Mouse (Mus musculus) hindbrain, embryonic 14.5 days (tissue): ENCODE measurements at regions not wholly inside any gene's neighbourhood (a gene's known extent, or its start where the extent isn't known, plus 50 kb on each side); places are given as distances from the start of the nearest gene placed in this dataset.

Experiments used
- ATAC-seq: fragments of 200-750 bp; cut with Nextera tagmentation; 2 replicates; pipeline ENCODE4 v1.8.0; 2017; ENCODE audit warnings: moderate number of reproducible peaks, mild to moderate bottlenecking, moderate TSS enrichment, moderate library complexity; ENCODE audit not compliant: low FRiP score
- DNase-seq: peaks from one replicate; pipeline ENCODE4 v3.0.0-alpha.2; 2015; ENCODE audit warnings: low spot score
- H3K27ac ChIP-seq: fragments of 300-500 bp; sonication (generic); 2 replicates; pipeline ENCODE4 v1.5.1; 2014; ENCODE audit warnings: mild to moderate bottlenecking, moderate library complexity
- H3K27me3 ChIP-seq: fragments of 300-500 bp; sonication (generic); 2 replicates; pipeline ENCODE4 v1.6.1; 2014; ENCODE audit warnings: mild to moderate bottlenecking, low read length, mixed read lengths; ENCODE audit not compliant: control insufficient read depth, insufficient read depth
- H3K36me3 ChIP-seq: fragments of 300-500 bp; sonication (generic); replicated peaks from 2 replicates; pipeline ENCODE4 v1.6.1; 2014; ENCODE audit not compliant: control insufficient read depth, insufficient read depth
- H3K4me1 ChIP-seq: fragments of 300-500 bp; sonication (generic); replicated peaks from 2 replicates; pipeline ENCODE4 v1.6.1; 2014; ENCODE audit warnings: antibody characterized with exemption, low read length, mixed read lengths; ENCODE audit not compliant: control insufficient read depth, insufficient read depth
- H3K4me2 ChIP-seq: fragments of 300-500 bp; sonication (generic); replicated peaks from 2 replicates; pipeline ENCODE4 v1.6.1; 2014; ENCODE audit warnings: mild to moderate bottlenecking, moderate library complexity
- H3K4me3 ChIP-seq: fragments of 300-500 bp; sonication (generic); replicated peaks from 2 replicates; pipeline ENCODE4 v1.5.1; 2014; ENCODE audit warnings: mild to moderate bottlenecking, low read length
- H3K9ac ChIP-seq: fragments of 300-500 bp; sonication (generic); 2 replicates; pipeline ENCODE4 v1.6.1; 2014
- H3K9me3 ChIP-seq: fragments of 300-500 bp; sonication (generic); 2 replicates; pipeline ENCODE4 v1.6.1; 2016; ENCODE audit warnings: low read length; ENCODE audit not compliant: control insufficient read depth
- WGBS: fragments of 180-500 bp; shearing (Covaris S2); extraction: QIAGEN DNeasy Blood & Tissue Kit; methylation state at CpG from one replicate; pipeline ENCODE4 v1.1.7; 2014; 5-methylcytosine and 5-hydroxymethylcytosine counted together

GRCm38 (mm10) chr16:29147766-29148165 lies 61.7 kb upstream of the Hrasls start:
- no peaks in the 10 kb centered on the region for H3K4me1 ChIP-seq
- H3K36me3 ChIP-seq, result no peaks in the 10 kb centered on the region
- ATAC-seq (no peak), DNase-seq (no peak)
- H3K4me2 ChIP-seq, result no peak overlapping the region
- 84% methylated on average over 1 of the region's 1 CpGs for WGBS
- H3K9me3 ChIP-seq, result no peaks in the 10 kb centered on the region
- no peak overlapping the region for H3K9ac ChIP-seq
- no peaks in the 10 kb centered on the region for H3K27me3 ChIP-seq
- H3K27ac ChIP-seq, result no peak overlapping the region
- no peak overlapping the region for H3K4me3 ChIP-seq

GRCm38 (mm10) chr16:29119217-29119616 lies 90.3 kb upstream of the Hrasls start:
- Histone ChIP-seq H3K27ac (no peak overlapping the region), H3K36me3 (no peaks in the 10 kb centered on the region), H3K9ac (no peak overlapping the region), H3K9me3 (no peaks in the 10 kb centered on the region), H3K27me3 (no peaks in the 10 kb centered on the region), H3K4me3 (no peak overlapping the region), H3K4me2 (no peak overlapping the region), H3K4me1 (no peaks in the 10 kb centered on the region)
- WGBS, result 80% methylated on average over 4 of the region's 4 CpGs
- ATAC-seq (no peak), DNase-seq (peak; percentile 20)

- WGBS, result 81% methylated on average over 4 of the region's 4 CpGs
- Histone ChIP-seq H3K27me3 (no peaks in the 10 kb centered on the region), H3K9me3 (no peaks in the 10 kb centered on the region), H3K4me3 (no peak overlapping the region), H3K27ac (no peak overlapping the region), H3K4me2 (no peak overlapping the region), H3K9ac (no peak overlapping the region), H3K4me1 (no peaks in the 10 kb centered on the region), H3K36me3 (no peaks in the 10 kb centered on the region)
- ATAC-seq, result no peak
- DNase-seq, result no peak
Observed at GRCm38 (mm10) chr16:29096791-29097190, 112.7 kb upstream of the Hrasls start.

- DNase-seq, result no peak
Observed at GRCm38 (mm10) chr16:29065961-29066360, 136.5 kb upstream of the Mb21d2 start.

GRCm38 (mm10) chr16:29065097-29065785 lies 135.8 kb upstream of the Mb21d2 start:
- H3K36me3 ChIP-seq, result no peaks in the 10 kb centered on the region
- DNase-seq (no peak), ATAC-seq (no peak)
- no peak overlapping the region for H3K4me3 ChIP-seq
- H3K27me3 ChIP-seq, result no peaks in the 10 kb centered on the region
- H3K27ac ChIP-seq, result no peak overlapping the region
- H3K9ac ChIP-seq, result no peak overlapping the region
- no peaks in the 10 kb centered on the region for H3K4me1 ChIP-seq
- H3K9me3 ChIP-seq, result no peaks in the 10 kb centered on the region
- H3K4me2 ChIP-seq, result no peak overlapping the region
- 89% methylated on average over 4 of the region's 4 CpGs for WGBS

More at GRCm38 (mm10) chr16:29065961-29066360, 136.5 kb upstream of the Mb21d2 start:
- no peaks in the 10 kb centered on the region for H3K36me3 ChIP-seq
- ATAC-seq, result no peak
- no peaks in the 10 kb centered on the region for H3K27me3 ChIP-seq
- H3K27ac ChIP-seq, result no peak overlapping the region
- no peak overlapping the region for H3K4me2 ChIP-seq
- 76% methylated on average over 3 of the region's 3 CpGs for WGBS
- no peak overlapping the region for H3K9ac ChIP-seq
- H3K4me3 ChIP-seq, result no peak overlapping the region
- no peaks in the 10 kb centered on the region for H3K4me1 ChIP-seq
- no peaks in the 10 kb centered on the region for H3K9me3 ChIP-seq

- no peak for ATAC-seq
- no peak for DNase-seq
- H3K4me2 ChIP-seq, result no peak overlapping the region
Observed at GRCm38 (mm10) chr16:29063377-29063776, 133.9 kb upstream of the Mb21d2 start.

GRCm38 (mm10) chr16:29057076-29057475 lies 127.6 kb upstream of the Mb21d2 start:
- H3K4me3 ChIP-seq, result no peak overlapping the region
- no peak for ATAC-seq
- H3K27ac ChIP-seq, result no peak overlapping the region
- H3K9ac ChIP-seq, result no peak overlapping the region
- no peaks in the 10 kb centered on the region for H3K4me1 ChIP-seq
- 77% methylated on average over 5 of the region's 5 CpGs for WGBS
- no peaks in the 10 kb centered on the region for H3K27me3 ChIP-seq
- H3K9me3 ChIP-seq, result no peaks in the 10 kb centered on the region
- DNase-seq, result no peak
- H3K36me3 ChIP-seq, result no peaks in the 10 kb centered on the region
- no peak overlapping the region for H3K4me2 ChIP-seq

More at GRCm38 (mm10) chr16:29063377-29063776, 133.9 kb upstream of the Mb21d2 start:
- Histone ChIP-seq H3K36me3 (no peaks in the 10 kb centered on the region), H3K4me1 (no peaks in the 10 kb centered on the region), H3K4me3 (no peak overlapping the region), H3K27me3 (no peaks in the 10 kb centered on the region), H3K27ac (no peak overlapping the region), H3K9me3 (no peaks in the 10 kb centered on the region), H3K9ac (no peak overlapping the region)

- Histone ChIP-seq H3K36me3 (no peaks in the 10 kb centered on the region), H3K4me3 (no peak overlapping the region), H3K27me3 (no peaks in the 10 kb centered on the region), H3K4me2 (peak overlapping the region; percentile 36; the same call in 1 of the 2 replicates), H3K27ac (no peak overlapping the region), H3K9ac (0 out of 2 replicates have a peak overlapping the region, but pooled peaks have one; percentile 3), H3K9me3 (no peaks in the 10 kb centered on the region), H3K4me1 (no peaks in the 10 kb centered on the region)
- ATAC-seq, result 0 out of 2 replicates have a peak, but pooled peaks have one; percentile 21
- 27% methylated on average over 8 of the region's 8 CpGs for WGBS
- peak; percentile 39 for DNase-seq
Observed at GRCm38 (mm10) chr16:29054423-29054822, 125.0 kb upstream of the Mb21d2 start.

GRCm38 (mm10) chr16:29046453-29046993 lies 117.0 kb upstream of the Mb21d2 start:
- Histone ChIP-seq H3K9me3 (no peaks in the 10 kb centered on the region), H3K27ac (no peak overlapping the region), H3K4me1 (no peaks in the 10 kb centered on the region), H3K4me2 (no peak overlapping the region), H3K9ac (no peak overlapping the region), H3K4me3 (no peak overlapping the region), H3K27me3 (no peaks in the 10 kb centered on the region), H3K36me3 (no peaks in the 10 kb centered on the region)
- DNase-seq, result no peak
- 88% methylated on average over 6 of the region's 6 CpGs for WGBS
- ATAC-seq, result no peak
